Mouse (Mus musculus) C2C12 (cell line): ENCODE data around the gene St3gal4.

Experiments used
- CEBPB ChIP-seq: IDR thresholded peaks from one replicate; pipeline ENCODE4 v1.6.1; 2011; ENCODE audit warnings: low read depth, mild to moderate bottlenecking, control low read depth, moderate library complexity
- CTCF ChIP-seq: IDR thresholded peaks from one replicate; pipeline ENCODE4 v1.5.1; 2011; ENCODE audit not compliant: control insufficient read depth, insufficient read depth, insufficient read length
- FOSL1 ChIP-seq: IDR thresholded peaks from one replicate; pipeline ENCODE4 v1.8.0; 2011; ENCODE audit warnings: mild to moderate bottlenecking, low read length; ENCODE audit not compliant: poor library complexity, insufficient read depth, severe bottlenecking
- MAX ChIP-seq: IDR thresholded peaks from one replicate; pipeline ENCODE4 v1.6.1; 2011; ENCODE audit warnings: mild to moderate bottlenecking, control low read depth
- MYOD1 ChIP-seq: IDR thresholded peaks from one replicate; pipeline ENCODE4 v1.6.1; 2011; ENCODE audit warnings: low read depth; ENCODE audit not compliant: control insufficient read depth, insufficient read length
- USF1 ChIP-seq: IDR thresholded peaks from one replicate; pipeline ENCODE4 v1.6.1; 2011; ENCODE audit warnings: low read depth, mild to moderate bottlenecking, control low read depth, moderate library complexity

- TF ChIP-seq MAX (no peak), FOSL1 (no peak), CTCF (no peak), USF1 (no peak), CEBPB (no peak), MYOD1 (no peak)
Observed at GRCm38 (mm10) chr9:35007697-35008341, 111.2 kb downstream of the St3gal4 start.
